In the genomic region with DNA sequence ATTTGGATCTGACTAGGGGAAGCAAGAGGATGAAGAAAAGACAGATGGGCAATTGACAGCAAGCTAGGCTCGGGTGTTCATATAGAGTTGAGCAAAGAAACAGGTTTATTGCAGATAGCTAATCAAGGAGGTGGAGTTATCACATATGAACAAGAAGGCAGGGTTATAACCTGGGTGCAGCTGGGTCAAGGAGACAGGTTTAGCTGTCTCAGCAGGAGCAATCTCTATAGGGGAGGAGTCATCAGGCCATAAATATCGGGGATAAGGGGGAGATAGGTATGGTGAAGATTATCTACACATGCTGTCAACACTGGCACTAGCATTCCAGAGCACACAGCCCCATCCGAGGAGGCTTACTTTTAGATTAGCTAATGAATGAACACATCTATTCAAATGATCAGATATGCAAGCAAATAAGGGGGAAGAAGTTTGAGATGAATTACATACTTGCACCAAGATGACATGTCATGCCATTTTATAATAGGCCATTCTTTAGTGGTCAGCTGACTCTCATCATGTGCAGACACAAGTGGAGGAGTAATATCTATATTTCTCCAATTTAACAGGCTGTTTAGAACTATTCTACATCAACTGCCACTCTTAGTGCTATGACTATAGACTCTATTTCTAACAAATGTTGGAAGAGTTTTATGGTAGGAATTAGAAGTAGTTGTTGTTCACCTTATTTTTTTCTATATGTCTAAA, we compare ENCODE assay signal across 15 mouse cellular contexts.
"Had no signal": no experiment of that assay in that cellular context is flagged by ENCODE, and none has a peak within 500 bp of the region (broad histone marks: within the 10 kb centered on the region; RNA-seq: fewer than 3 reads in every experiment).

No protein-coding gene starts in this region.

- H3K4me2 ChIP-seq: neural tube, embryonic 15.5 days; stomach, embryonic 15.5 days had no signal

- H3K4me3 ChIP-seq: neural tube, embryonic 15.5 days; stomach, embryonic 15.5 days had no signal

- H3K27ac ChIP-seq: neural tube, embryonic 15.5 days; stomach, embryonic 15.5 days; stomach, postnatal 0 days had no signal

- H3K9ac ChIP-seq: neural tube, embryonic 15.5 days; stomach, embryonic 15.5 days had no signal

- H3K9me3 ChIP-seq: neural tube, embryonic 15.5 days; stomach, embryonic 15.5 days had no signal

- H3K4me1 ChIP-seq: neural tube, embryonic 15.5 days; stomach, embryonic 15.5 days had no signal

- H3K36me3 ChIP-seq: neural tube, embryonic 15.5 days; stomach, embryonic 15.5 days had no signal

- DNase-seq: retina, postnatal 1 day; right cerebral cortex, adult 18-20 months; right cerebral cortex, postnatal 14 days; right cerebral cortex, postnatal 25 days; right cerebral cortex, postnatal 4 days; spleen, adult 18-20 months; thymus, adult 18-20 months; thymus, adult 2 months; thymus, postnatal 14 days; thymus, postnatal 25 days; thymus, postnatal 36 days; thymus, postnatal 4 days had no signal

- H3K27me3 ChIP-seq: neural tube, embryonic 15.5 days; stomach, embryonic 15.5 days had no signal
